Mouse (Mus musculus) lung, adult 2 months (tissue): ENCODE data around the gene Per1.

Experiments
- CTCF ChIP-seq: fragments of 200-500 bp; IDR thresholded peaks from 2 replicates; pipeline ENCODE4 v1.5.1; 2011; ENCODE audit warnings: mild to moderate bottlenecking, low read length, control low read depth; ENCODE audit not compliant: insufficient read depth
- POLR2A ChIP-seq: fragments of 200-500 bp; IDR thresholded peaks from 2 replicates; pipeline ENCODE4 v1.6.1; 2011; ENCODE audit warnings: low read depth, mild to moderate bottlenecking, control low read depth, low read length, borderline replicate concordance; ENCODE audit errors: extremely low read depth

GRCm38 (mm10) chr11:69156800-69157199 is 61.8 kb downstream of the Per1 start, which contains the start of gene Alox12b:
- TF ChIP-seq CTCF (no peak), POLR2A (no peak)
